Mouse (Mus musculus): ENCODE data around the gene Crlf1. TPM values are rescaled to one million over a fixed set of nuclear protein-coding genes. Genes with fewer than 3 reads are reported as not detected.

Crlf1 gene
- polyA plus RNA-seq, 1 experiment from 2014 or later, result 8.6 TPM

GRCm38 (mm10) chr8:70469938-70470337 is 23.0 kb upstream of the Crlf1 start:
- peaks cover 18% of the 10 kb centered on the region for H3K4me1 ChIP-seq (replicated peaks)
- peak overlapping the region; percentile 6; the same call in 1 of the 2 replicates for H3K27ac ChIP-seq (replicated peaks)
- H3K4me3 ChIP-seq, result no peak overlapping the region
- no peaks in the 10 kb centered on the region for H3K9me3 ChIP-seq
- no peaks in the 10 kb centered on the region for H3K36me3 ChIP-seq
- no peak overlapping the region for H3K4me2 ChIP-seq
- WGBS, result 53% methylated on average over 2 of the region's 2 CpGs
- no peak overlapping the region for H3K9ac ChIP-seq
- no peaks in the 10 kb centered on the region for H3K27me3 ChIP-seq
- no peak for ATAC-seq (ENCODE audit: low FRiP score, low read depth)

- Histone ChIP-seq H3K27me3 (no peaks in the 10 kb centered on the region), H3K9ac (no peak overlapping the region), H3K9me3 (no peaks in the 10 kb centered on the region), H3K36me3 (no peaks in the 10 kb centered on the region), H3K27ac (replicated peaks) (no peak overlapping the region), H3K4me3 (no peak overlapping the region), H3K4me2 (no peak overlapping the region), H3K4me1 (replicated peaks) (peaks cover 33% of the 10 kb centered on the region)
- 97% methylated on average over 7 of the region's 7 CpGs for WGBS
- ATAC-seq (ENCODE audit: low FRiP score, low read depth), result no peak
Observed at GRCm38 (mm10) chr8:70471856-70472255, 21.1 kb upstream of the Crlf1 start.

- Histone ChIP-seq H3K27ac (replicated peaks) (peak within 1 kb of the TSS; percentile 67), H3K9ac (peak within 1 kb of the TSS; percentile 76), H3K36me3 (no peaks in the 10 kb centered on the region), H3K4me1 (replicated peaks) (peaks cover 26% of the 10 kb centered on the region), H3K4me3 (peak within 1 kb of the TSS; percentile 72), H3K9me3 (no peaks in the 10 kb centered on the region), H3K27me3 (0 out of 2 replicates have a peak, but pooled peaks cover under 1% of the 10 kb centered on the region), H3K4me2 (peak within 1 kb of the TSS; percentile 68)
- WGBS, result under 1% methylated on average over 53 of the region's 53 CpGs
- peak; percentile 89 for ATAC-seq (ENCODE audit: low FRiP score, low read depth)
Observed at GRCm38 (mm10) chr8:70476333-70477268, 16.4 kb upstream of the Crlf1 start, which contains the start of gene Klhl26. Klhl26 (minus strand) TSS chr8:70476968.

GRCm38 (mm10) chr8:70477269-70477982 is 15.5 kb upstream of the Crlf1 start:
- 3% methylated on average over 21 of the region's 21 CpGs for WGBS

GRCm38 (mm10) chr8:70481908-70482307 is 11.1 kb upstream of the Crlf1 start:
- peaks cover 38% of the 10 kb centered on the region for H3K27me3 ChIP-seq
- no peak for ATAC-seq (ENCODE audit: low FRiP score, low read depth)
- 79% methylated on average over 3 of the region's 3 CpGs for WGBS

More at GRCm38 (mm10) chr8:70477269-70477982, 15.5 kb upstream of the Crlf1 start:
- Histone ChIP-seq H3K36me3 (no peaks in the 10 kb centered on the region), H3K4me3 (peak overlapping the region; percentile 72), H3K9me3 (no peaks in the 10 kb centered on the region), H3K4me2 (peak overlapping the region; percentile 68), H3K27me3 (peaks cover 9% of the 10 kb centered on the region; the same call in 1 of the 2 replicates), H3K9ac (peak overlapping the region; percentile 76; the same call in 1 of the 2 replicates), H3K27ac (replicated peaks) (no peak overlapping the region), H3K4me1 (replicated peaks) (peaks cover 26% of the 10 kb centered on the region)
- peak; percentile 66 for ATAC-seq (ENCODE audit: low FRiP score, low read depth)

GRCm38 (mm10) chr8:70482943-70483342 is 10.0 kb upstream of the Crlf1 start:
- H3K4me2 ChIP-seq, result no peak overlapping the region
- H3K4me1 ChIP-seq (replicated peaks), result peaks cover 18% of the 10 kb centered on the region
- peaks cover 40% of the 10 kb centered on the region for H3K27me3 ChIP-seq
- no peak overlapping the region for H3K4me3 ChIP-seq
- no peaks in the 10 kb centered on the region for H3K9me3 ChIP-seq
- H3K9ac ChIP-seq, result no peak overlapping the region
- H3K27ac ChIP-seq (replicated peaks), result no peak overlapping the region
- WGBS, result 57% methylated on average over 2 of the region's 2 CpGs
- H3K36me3 ChIP-seq, result peaks cover 4% of the 10 kb centered on the region; the same call in 1 of the 2 replicates
- no peak for ATAC-seq (ENCODE audit: low FRiP score, low read depth)

More at GRCm38 (mm10) chr8:70481908-70482307, 11.1 kb upstream of the Crlf1 start:
- Histone ChIP-seq H3K36me3 (peaks cover 4% of the 10 kb centered on the region; the same call in 1 of the 2 replicates), H3K27ac (replicated peaks) (no peak overlapping the region), H3K4me3 (no peak overlapping the region), H3K9ac (no peak overlapping the region), H3K9me3 (no peaks in the 10 kb centered on the region), H3K4me1 (replicated peaks) (peaks cover 21% of the 10 kb centered on the region), H3K4me2 (no peak overlapping the region)

- Histone ChIP-seq H3K9ac (peak overlapping the region; percentile 89), H3K36me3 (peaks cover 4% of the 10 kb centered on the region; the same call in 1 of the 2 replicates), H3K4me1 (replicated peaks) (peaks cover 44% of the 10 kb centered on the region), H3K4me2 (peak overlapping the region; percentile 69), H3K27ac (replicated peaks) (no peak overlapping the region), H3K27me3 (peaks cover 72% of the 10 kb centered on the region), H3K9me3 (no peaks in the 10 kb centered on the region), H3K4me3 (peak overlapping the region; percentile 64)
- ATAC-seq (ENCODE audit: low FRiP score, low read depth), result no peak
- WGBS, result 56% methylated on average over 7 of the region's 7 CpGs
Observed at GRCm38 (mm10) chr8:70486191-70486681, 6.7 kb upstream of the Crlf1 start.

- WGBS, result 4% methylated on average over 32 of the region's 33 CpGs
- H3K4me3 ChIP-seq, result peak within 1 kb of the TSS; percentile 64
- peak; percentile 82 for ATAC-seq (ENCODE audit: low FRiP score, low read depth)
- H3K4me1 ChIP-seq (replicated peaks), result peaks cover 44% of the 10 kb centered on the region
- peak within 1 kb of the TSS; percentile 40; the same call in 1 of the 2 replicates for H3K27ac ChIP-seq (replicated peaks)
- H3K9me3 ChIP-seq, result no peaks in the 10 kb centered on the region
- H3K4me2 ChIP-seq, result peak within 1 kb of the TSS; percentile 69
- peak within 1 kb of the TSS; percentile 89 for H3K9ac ChIP-seq
- peaks cover 4% of the 10 kb centered on the region; the same call in 1 of the 2 replicates for H3K36me3 ChIP-seq
- H3K27me3 ChIP-seq, result peaks cover 76% of the 10 kb centered on the region
Observed at GRCm38 (mm10) chr8:70486941-70487520, 5.9 kb upstream of the Crlf1 start, which contains the start of gene Tmem59l. Tmem59l (minus strand) TSS chr8:70487358.

- WGBS, result 4% methylated on average over 46 of the region's 55 CpGs
Observed at GRCm38 (mm10) chr8:70487993-70488796, 4.8 kb upstream of the Crlf1 start.

GRCm38 (mm10) chr8:70488931-70489470 is 4.0 kb upstream of the Crlf1 start:
- peak overlapping the region; percentile 69 for H3K4me2 ChIP-seq
- H3K27me3 ChIP-seq, result peaks cover 88% of the 10 kb centered on the region
- no peak overlapping the region for H3K27ac ChIP-seq (replicated peaks)
- H3K4me1 ChIP-seq (replicated peaks), result peaks cover 62% of the 10 kb centered on the region
- peak overlapping the region; percentile 13; the same call in 1 of the 2 replicates for H3K4me3 ChIP-seq
- H3K36me3 ChIP-seq, result peaks cover 4% of the 10 kb centered on the region; the same call in 1 of the 2 replicates
- H3K9ac ChIP-seq, result no peak overlapping the region
- 3% methylated on average over 14 of the region's 14 CpGs for WGBS
- ATAC-seq (ENCODE audit: low FRiP score, low read depth), result no peak
- H3K9me3 ChIP-seq, result no peaks in the 10 kb centered on the region

More at GRCm38 (mm10) chr8:70487993-70488796, 4.8 kb upstream of the Crlf1 start:
- no peak for ATAC-seq (ENCODE audit: low FRiP score, low read depth)
- Histone ChIP-seq H3K9me3 (no peaks in the 10 kb centered on the region), H3K36me3 (peaks cover 4% of the 10 kb centered on the region; the same call in 1 of the 2 replicates), H3K4me2 (peak overlapping the region; percentile 69), H3K9ac (no peak overlapping the region), H3K4me3 (peak overlapping the region; percentile 64), H3K27ac (replicated peaks) (no peak overlapping the region), H3K27me3 (peaks cover 83% of the 10 kb centered on the region), H3K4me1 (replicated peaks) (peaks cover 54% of the 10 kb centered on the region)
